Mouse (Mus musculus) heart, adult 2 months (tissue): ENCODE results near the gene Nr3c2.

Experiments
- CTCF ChIP-seq: fragments of 200-600 bp; IDR thresholded peaks from 2 replicates; pipeline ENCODE4 v1.8.1; 2022; ENCODE audit warnings: antibody characterized with exemption, mild to moderate bottlenecking, moderate library complexity
- EP300 ChIP-seq: fragments of 200-500 bp; IDR thresholded peaks from 2 replicates; pipeline ENCODE4 v1.6.1; 2011; ENCODE audit warnings: low read depth, low read length, control low read depth; ENCODE audit not compliant: insufficient read depth
- POLR2A ChIP-seq: fragments of 200-500 bp; IDR thresholded peaks from 2 replicates; pipeline ENCODE4 v1.6.1; 2011; ENCODE audit warnings: mild to moderate bottlenecking, low read depth, low read length, control low read depth; ENCODE audit not compliant: insufficient read depth

- TF ChIP-seq CTCF, result peak; percentile 19; the same call in 1 of the 2 replicates
- TF ChIP-seq POLR2A, result no peak
- TF ChIP-seq EP300, result no peak
Measured at GRCm38 (mm10) chr8:77284473-77284872, 385.2 kb downstream of the Nr3c2 start.
